ENCODE assay signal across 9 mouse cellular contexts in genomic region chr7:38111996-38112395, GRCm38 (mm10). TPM values are rescaled to one million over a fixed set of nuclear protein-coding genes. Genes with fewer than 3 reads are reported as not detected.
DNase-seq lines count a peak whose midpoint lies in the region; ATAC-seq and TF ChIP-seq lines count a peak whose summit lies in the region.
"Had no signal": no experiment of that assay in that cellular context is flagged by ENCODE, and none has a peak within 500 bp of the region (broad histone marks: within the 10 kb centered on the region; RNA-seq: fewer than 3 reads in every experiment).

No protein-coding gene starts in this region.

- DNase-seq in forebrain, embryonic 14.5 days (ENCODE audit: low spot score), result peak; percentile 37
- DNase-seq in adrenal gland, adult 2 months, result peak; percentile 39
- peak; percentile 18 for DNase-seq in gastrocnemius, adult 18-20 months (ENCODE audit: low spot score)
- peak; percentile 25 for DNase-seq in kidney, adult 18-20 months
- peak; percentile 68 to 71 for DNase-seq in lung, adult 18-20 months
- DNase-seq in stomach, postnatal 0 days (ENCODE audit: low spot score), result peak; percentile 81
- DNase-seq in thymus, postnatal 25 days, result no peak

- H3K27me3 ChIP-seq in forebrain, embryonic 14.5 days (replicated peaks; ENCODE audit: control insufficient read depth, insufficient read depth, low read length), result 0 out of 2 replicates have a peak, but pooled peaks cover 2% of the 10 kb centered on the region
- H3K27me3 ChIP-seq in forebrain, embryonic 13.5 days, result peaks cover 10% of the 10 kb centered on the region; the same call in 1 of the 2 replicates
- no peaks in the 10 kb centered on the region for H3K27me3 ChIP-seq in stomach, postnatal 0 days (ENCODE audit: control insufficient read depth, insufficient read depth, low read length)
- H3K27me3 ChIP-seq: hindbrain, embryonic 15.5 days had no signal

- 55% methylated on average over 3 of the region's 3 CpGs for WGBS in forebrain, embryonic 14.5 days
- WGBS in forebrain, embryonic 13.5 days, result 49% methylated on average over 3 of the region's 3 CpGs
- WGBS in stomach, postnatal 0 days, result 23% methylated on average over 3 of the region's 3 CpGs

- no peak for ATAC-seq in forebrain, embryonic 14.5 days
- no peak for ATAC-seq in forebrain, embryonic 13.5 days
- peak; percentile 80 for ATAC-seq in stomach, postnatal 0 days (ENCODE audit: low FRiP score, low TSS enrichment)

- TF ChIP-seq CTCF in stomach, postnatal 0 days (IDR thresholded peaks at IDR 0.05; ENCODE audit: low read depth), result no peak

- no peak overlapping the region for H3K4me2 ChIP-seq in forebrain, embryonic 14.5 days (ENCODE audit: low read length)
- no peak overlapping the region for H3K4me2 ChIP-seq in forebrain, embryonic 13.5 days
- H3K4me2 ChIP-seq in stomach, postnatal 0 days (replicated peaks; ENCODE audit: low read depth), result no peak overlapping the region
- H3K4me2 ChIP-seq: hindbrain, embryonic 15.5 days had no signal

- no peak for TF ChIP-seq EP300 in stomach, postnatal 0 days (optimal IDR thresholded peaks at IDR 0.05)

- H3K27ac ChIP-seq in forebrain, embryonic 14.5 days (ENCODE audit: low read depth, low read length), result no peak overlapping the region
- H3K27ac ChIP-seq in forebrain, embryonic 13.5 days, result no peak overlapping the region
- H3K27ac ChIP-seq in stomach, postnatal 0 days (replicated peaks), result peak overlapping the region; percentile 72
- H3K27ac ChIP-seq: hindbrain, embryonic 15.5 days had no signal

- H3K36me3 ChIP-seq in forebrain, embryonic 14.5 days (ENCODE audit: control insufficient read depth, insufficient read depth, low read length), result no peaks in the 10 kb centered on the region
- H3K36me3 ChIP-seq in forebrain, embryonic 13.5 days (ENCODE audit: poor library complexity, severe bottlenecking), result no peaks in the 10 kb centered on the region
- no peaks in the 10 kb centered on the region for H3K36me3 ChIP-seq in stomach, postnatal 0 days (ENCODE audit: control insufficient read depth, insufficient read depth, low read length)
- H3K36me3 ChIP-seq: hindbrain, embryonic 15.5 days had no signal

- 0 out of 2 replicates have a peak, but pooled peaks cover 3% of the 10 kb centered on the region for H3K4me1 ChIP-seq in forebrain, embryonic 14.5 days (ENCODE audit: control insufficient read depth, insufficient read depth, low read length)
- H3K4me1 ChIP-seq in forebrain, embryonic 13.5 days, result peaks cover 6% of the 10 kb centered on the region
- H3K4me1 ChIP-seq in stomach, postnatal 0 days (replicated peaks; ENCODE audit: control insufficient read depth, insufficient read depth), result no peaks in the 10 kb centered on the region

- no peaks in the 10 kb centered on the region for H3K9me3 ChIP-seq in forebrain, embryonic 14.5 days (replicated peaks; ENCODE audit: control insufficient read depth, low read length)
- H3K9me3 ChIP-seq in forebrain, embryonic 13.5 days (replicated peaks), result no peaks in the 10 kb centered on the region
- H3K9me3 ChIP-seq in stomach, postnatal 0 days (ENCODE audit: control insufficient read depth, low read length), result no peaks in the 10 kb centered on the region
- H3K9me3 ChIP-seq: hindbrain, embryonic 15.5 days had no signal

- H3K9ac ChIP-seq in forebrain, embryonic 14.5 days (ENCODE audit: low read length), result no peak overlapping the region
- no peak overlapping the region for H3K9ac ChIP-seq in forebrain, embryonic 13.5 days
- H3K9ac ChIP-seq in stomach, postnatal 0 days (ENCODE audit: low read length), result no peak overlapping the region
- H3K9ac ChIP-seq: hindbrain, embryonic 15.5 days had no signal

- H3K4me3 ChIP-seq in forebrain, embryonic 14.5 days (ENCODE audit: low read depth, low read length), result no peak overlapping the region
- H3K4me3 ChIP-seq in forebrain, embryonic 13.5 days, result no peak overlapping the region
- no peak overlapping the region for H3K4me3 ChIP-seq in stomach, postnatal 0 days (ENCODE audit: low read depth, low read length)
- H3K4me3 ChIP-seq: hindbrain, embryonic 15.5 days had no signal

RNA-seq across cellular contexts. Expression of gene Ccne1, which starts 4.7 kb away (rescaled TPM):
- 17.0 and 18.5 TPM in 2 replicates for polyA plus RNA-seq in forebrain, embryonic 14.5 days (2014; fragmentation: Nextera tagmentation; extraction: Ambion mirVana)
- polyA plus RNA-seq in forebrain, embryonic 13.5 days (2015; fragmentation: Nextera tagmentation; extraction: Ambion mirVana), result 25.9 and 31.9 TPM in 2 replicates
- total RNA-seq in adrenal gland, adult 2 months (2021), result 1 to 10 TPM; 5.9 to 6.1 TPM
- 10.3 and 11.9 TPM in 2 replicates for polyA plus RNA-seq in adrenal gland, adult 2 months (2012; rRNA removed)
- total RNA-seq in gastrocnemius, adult 18-20 months (2021), result under 1 TPM in 1 of 2 experiments, not detected in 1; 0.14 TPM
- 14.2 and 15.3 TPM in 2 replicates for polyA plus RNA-seq in stomach, postnatal 0 days (2015; fragmentation: Nextera tagmentation; extraction: Ambion mirVana)
